Mouse (Mus musculus) hindlimb bud, embryonic 11.5 days (tissue): ENCODE measurements around the gene Slc24a3.

Source experiments
- DNase-seq: peaks from one replicate; pipeline ENCODE4 v3.0.0-alpha.2; 2012; ENCODE audit warnings: low read depth, low spot score; ENCODE audit errors: extremely low spot score

Slc24a3 gene

GRCm38 (mm10) chr2:145675756-145676543 is 508.4 kb downstream of the Slc24a3 start:
- no peak for DNase-seq

DNA sequence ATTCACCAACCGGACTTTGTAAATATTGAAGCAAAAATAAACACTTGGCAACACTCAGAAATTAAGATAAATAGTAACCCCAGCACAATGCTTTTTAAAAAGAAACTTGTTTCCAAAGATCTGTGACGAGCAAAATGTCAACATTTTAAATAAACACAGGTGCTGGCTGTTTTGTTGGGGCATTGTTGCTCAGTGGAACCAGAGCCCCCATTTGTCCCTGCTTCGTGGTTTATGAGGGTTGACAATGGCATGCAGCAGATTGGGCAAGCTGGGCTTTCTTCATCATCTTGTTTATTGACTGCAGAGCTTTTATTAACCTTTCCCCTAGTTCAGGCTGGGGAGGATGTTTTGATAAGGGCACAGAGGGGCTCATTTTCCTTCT is 509.0 kb downstream of the Slc24a3 start:
- no peak for DNase-seq

DNA sequence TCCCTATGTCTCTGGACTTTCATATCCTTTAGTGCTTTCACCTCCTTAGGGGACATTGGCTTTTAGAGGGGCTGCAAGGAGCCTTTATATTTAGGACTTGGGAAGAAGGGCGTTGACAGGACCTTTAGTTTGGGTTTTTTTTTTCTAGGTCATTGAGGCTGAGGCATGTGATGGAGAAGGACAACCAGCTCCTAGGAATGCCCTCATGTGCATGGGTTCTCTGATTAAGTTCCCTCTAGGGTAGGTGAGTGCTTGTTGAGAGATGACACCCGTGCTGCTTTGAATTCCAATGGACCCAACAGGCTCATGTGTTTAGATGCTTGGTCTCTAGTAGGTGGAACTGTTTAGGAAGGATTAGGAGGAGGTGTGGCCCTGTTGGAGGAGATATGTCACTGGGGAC is 509.4 kb downstream of the Slc24a3 start:
- DNase-seq: no peak

DNA sequence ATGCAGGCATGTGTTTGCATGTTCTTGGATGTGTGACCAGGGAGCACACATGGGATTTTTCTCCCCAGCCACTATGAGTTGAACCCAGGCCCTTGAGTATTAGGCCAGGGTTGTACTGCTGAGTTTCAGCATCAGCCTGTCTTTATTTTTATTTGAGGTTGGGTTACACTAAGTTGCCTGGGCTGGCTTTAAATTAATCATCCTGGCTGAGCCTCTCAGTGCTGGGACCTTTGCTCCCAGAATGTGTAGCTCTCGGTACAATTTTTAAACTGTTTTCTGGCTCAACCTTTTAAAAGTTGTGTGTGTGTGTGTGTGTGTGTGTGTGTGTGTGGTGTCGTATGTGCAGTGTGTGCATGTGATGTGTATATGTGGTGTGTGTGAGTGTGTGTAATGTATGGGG is 512.6 kb downstream of the Slc24a3 start:
- no peak for DNase-seq

GRCm38 (mm10) chr2:145680762-145681161 is 513.2 kb downstream of the Slc24a3 start:
- DNase-seq: no peak

- DNase-seq: no peak
Measured at GRCm38 (mm10) chr2:145681626-145682025, 514.1 kb downstream of the Slc24a3 start.

DNA sequence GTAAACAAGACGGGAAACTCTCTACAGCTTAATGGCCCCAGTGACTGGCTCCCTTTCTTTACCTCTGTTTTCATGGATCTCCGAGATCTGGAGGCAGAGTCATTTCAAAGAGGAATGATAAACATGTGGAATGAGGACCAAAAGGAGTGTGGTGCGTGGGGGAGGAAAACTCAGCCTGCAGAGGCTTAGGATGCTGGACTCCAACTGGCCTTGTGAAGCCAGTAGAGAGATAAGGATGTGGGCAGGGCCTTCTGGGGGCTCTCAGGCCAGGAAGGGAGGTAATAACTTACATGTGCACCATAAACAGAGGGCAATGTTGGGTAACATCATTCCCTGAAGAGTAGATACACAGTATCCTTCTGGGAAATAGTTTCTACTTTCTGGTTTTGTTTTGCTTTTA is 515.4 kb downstream of the Slc24a3 start:
- DNase-seq: no peak

- no peak for DNase-seq
Measured at GRCm38 (mm10) chr2:145683536-145683935, 516.0 kb downstream of the Slc24a3 start.

GRCm38 (mm10) chr2:145684151-145684550 is 516.6 kb downstream of the Slc24a3 start:
- no peak for DNase-seq

DNA sequence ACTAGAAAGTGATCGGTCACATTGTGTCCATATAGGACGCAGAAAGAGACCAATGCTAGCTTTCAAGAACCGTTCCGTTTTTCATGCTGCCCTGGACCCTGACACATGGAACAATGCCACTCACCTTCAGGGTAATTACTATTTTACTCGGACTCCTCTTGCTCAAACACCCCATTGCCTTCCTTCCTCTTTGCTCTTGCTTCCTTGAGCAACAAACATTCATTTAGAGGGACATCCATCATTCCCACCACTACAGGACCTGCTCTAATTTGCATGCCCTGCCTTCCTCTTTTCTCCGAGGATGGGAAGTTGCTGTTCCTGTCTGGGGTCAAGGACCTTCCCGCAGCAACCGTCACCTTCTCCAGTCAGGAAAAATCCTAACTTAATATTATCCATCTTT is 517.3 kb downstream of the Slc24a3 start:
- no peak for DNase-seq

GRCm38 (mm10) chr2:145686017-145686416 is 518.5 kb downstream of the Slc24a3 start:
- DNase-seq: no peak

DNA sequence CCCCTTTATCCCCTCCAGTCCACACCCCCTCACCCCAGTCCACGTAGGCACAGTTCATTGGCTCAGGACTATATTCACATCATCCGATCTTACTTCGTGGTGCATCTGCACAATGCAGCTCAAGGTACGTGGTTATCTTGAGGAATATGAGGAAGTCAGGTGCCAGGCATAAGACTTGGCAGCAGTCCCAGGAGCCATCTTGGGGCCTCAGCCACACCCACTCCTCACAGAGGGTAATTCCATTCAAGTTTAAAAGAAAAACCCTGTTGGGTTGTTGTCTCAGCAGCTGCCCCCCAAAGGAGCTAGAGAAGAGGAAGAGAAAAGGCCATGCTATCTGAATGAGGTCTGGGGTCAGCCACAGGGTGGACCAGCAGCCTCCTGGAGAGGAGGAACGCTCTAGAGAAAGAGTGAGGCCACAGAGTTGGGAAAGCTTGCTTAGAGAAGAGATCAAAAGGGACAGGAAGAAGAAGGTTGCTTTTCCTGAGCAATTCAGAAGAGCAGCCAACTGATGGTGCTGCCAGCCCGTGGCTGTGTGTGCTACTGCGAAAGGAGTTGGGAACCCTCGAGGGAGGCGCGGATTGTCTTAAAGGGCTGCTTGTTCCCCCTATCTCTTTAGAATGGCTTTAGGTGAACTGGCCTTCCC is 523.9 kb downstream of the Slc24a3 start:
- DNase-seq: no peak
